Mouse (Mus musculus) gastrocnemius, adult 2 months (tissue): ENCODE data around the gene Msh2. TPM values are rescaled to one million over a fixed set of nuclear protein-coding genes. Genes with fewer than 3 reads are reported as not detected.
"Not testable (repeated sequence)": the region's sequence is repeated elsewhere in the genome, so short reads cannot be mapped to it uniquely, and the experiment has no call there.

Experiments used
- DNase-seq: peaks from one replicate; pipeline ENCODE4 v3.0.0; 2022
- H3K27ac ChIP-seq: fragments of 200-600 bp; 2 replicates; pipeline ENCODE4 v1.8.1; 2022; ENCODE audit warnings: mild to moderate bottlenecking
- H3K4me3 ChIP-seq: fragments of 200-600 bp; 2 replicates; pipeline ENCODE4 v1.8.1; 2022; ENCODE audit warnings: mild to moderate bottlenecking, moderate library complexity
- CTCF ChIP-seq: fragments of 200-600 bp; IDR thresholded peaks from 2 replicates; pipeline ENCODE4 v1.8.1; 2022; ENCODE audit warnings: antibody characterized with exemption, mild to moderate bottlenecking, moderate library complexity
- intact Hi-C: fragments of 180-260 bp; cut with DNase I; formaldehyde crosslinking; loops from one replicate; pipeline ENCODE4 v1.15.1; 2025
- total RNA-seq, 2 experiments: library from RNA; stranded (reverse); gene quantifications; 2 replicates each; pipeline ENCODE4 v1.2.3; 2021

Msh2 gene
- total RNA-seq, 2 experiments from 2014 or later: 9.0 to 11.5 TPM

- peak; percentile 95 for TF ChIP-seq CTCF
- Histone ChIP-seq H3K27ac (no peak overlapping the region), H3K4me3 (no peak overlapping the region)
- intact Hi-C loops: loop anchor here (10.0 kb wide), 2 partner anchors 350 to 380 kb away; partner anchors contain the start of gene Ttc7
- peak; percentile 63 for DNase-seq
Measured at GRCm38 (mm10) chr17:87665066-87665822, 6.9 kb upstream of the Msh2 start.

- no peak for TF ChIP-seq CTCF
- peak overlapping the region; percentile 89 for H3K27ac ChIP-seq
- intact Hi-C loops: no loop called here
- peak overlapping the region; percentile 87 for H3K4me3 ChIP-seq
- DNase-seq: no peak
Measured at GRCm38 (mm10) chr17:87672677-87673286, 652 bp downstream of the Msh2 start.

DNA sequence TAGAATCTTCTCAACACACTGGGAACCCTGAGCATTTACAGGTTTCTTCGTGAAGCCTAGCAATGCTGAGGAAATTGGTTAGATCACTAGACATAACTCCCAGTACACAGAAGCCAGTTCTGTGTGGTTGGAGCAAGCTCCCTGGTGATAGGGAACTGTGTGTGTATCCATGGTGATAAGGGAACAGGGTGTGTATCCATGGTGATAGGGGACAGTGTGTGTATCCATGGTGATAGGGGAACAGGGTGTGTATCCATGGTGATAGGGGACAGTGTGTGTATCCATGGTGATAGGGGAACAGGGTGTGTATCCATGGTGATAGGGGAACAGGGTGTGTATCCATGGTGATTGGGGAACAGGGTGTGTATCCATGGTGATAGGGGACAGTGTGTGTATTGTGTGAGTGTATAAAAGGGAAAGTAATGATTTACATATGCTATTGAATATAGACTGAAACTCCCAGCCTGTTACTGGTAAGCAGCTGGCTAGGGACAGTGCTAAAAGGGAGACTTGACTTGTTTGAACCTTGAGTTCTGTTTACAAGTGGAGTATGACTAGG is 4.9 kb downstream of the Msh2 start:
- intact Hi-C loops, H3K4me3 ChIP-seq, H3K27ac ChIP-seq, DNase-seq: not testable (repeated sequence)

- no peak for TF ChIP-seq CTCF
- intact Hi-C loops: no loop called here
- Histone ChIP-seq H3K4me3 (no peak overlapping the region), H3K27ac (no peak overlapping the region)
- DNase-seq: no peak
Measured at GRCm38 (mm10) chr17:87677656-87678055, 5.5 kb downstream of the Msh2 start.

GRCm38 (mm10) chr17:87689217-87689616 is 17.1 kb downstream of the Msh2 start:
- no peak for TF ChIP-seq CTCF
- H3K27ac ChIP-seq: no peak overlapping the region

GRCm38 (mm10) chr17:87691958-87692357 is 19.8 kb downstream of the Msh2 start:
- H3K27ac ChIP-seq: no peak overlapping the region
- no peak overlapping the region for H3K4me3 ChIP-seq
- intact Hi-C loops: loop anchor here (1.0 kb wide), 1 partner anchor 257 kb away; no protein-coding TSS in a partner anchor

More at GRCm38 (mm10) chr17:87689217-87689616, 17.1 kb downstream of the Msh2 start:
- DNase-seq: no peak
- H3K4me3 ChIP-seq: no peak overlapping the region
- intact Hi-C loops: no loop called here

DNA sequence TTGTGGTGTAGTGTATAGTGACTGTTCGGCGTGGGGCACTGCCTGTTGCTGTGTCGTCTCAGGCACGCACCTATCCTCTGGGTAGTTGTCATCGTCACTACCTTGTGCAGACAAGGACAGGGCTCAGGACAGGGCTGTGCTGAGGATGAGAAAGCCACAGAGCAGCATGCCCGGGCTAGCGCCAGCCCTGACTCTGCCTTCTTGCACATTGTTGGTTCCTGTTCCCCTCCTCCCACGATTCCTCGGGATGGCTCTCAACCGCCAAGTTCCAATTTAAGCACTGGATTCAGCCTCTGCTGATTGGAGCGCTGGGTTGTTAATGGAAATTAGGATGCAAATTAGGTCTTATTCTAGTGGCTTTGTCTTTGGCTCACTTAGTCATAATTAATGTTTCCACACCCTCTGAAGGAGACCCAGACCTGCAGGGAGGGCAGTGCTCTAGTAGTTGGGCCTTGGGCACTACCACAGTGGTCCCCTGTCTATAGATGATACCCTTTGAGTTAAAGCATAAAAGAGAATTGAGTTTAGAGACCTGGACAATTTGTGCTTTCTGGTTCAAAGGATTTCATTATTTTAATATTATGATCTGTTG is 23.8 kb downstream of the Msh2 start:
- intact Hi-C loops: no loop called here
- Histone ChIP-seq H3K27ac (no peak overlapping the region), H3K4me3 (no peak overlapping the region)
- DNase-seq: no peak
- TF ChIP-seq CTCF: no peak

More at GRCm38 (mm10) chr17:87691958-87692357, 19.8 kb downstream of the Msh2 start:
- TF ChIP-seq CTCF: peak; percentile 74
- peak; percentile 61 for DNase-seq

GRCm38 (mm10) chr17:87696814-87697213 is 24.7 kb downstream of the Msh2 start:
- no peak overlapping the region for H3K27ac ChIP-seq
- intact Hi-C loops: no loop called here
- TF ChIP-seq CTCF: no peak
- H3K4me3 ChIP-seq: no peak overlapping the region
- DNase-seq: no peak

- no peak for TF ChIP-seq CTCF
- no peak overlapping the region for H3K27ac ChIP-seq
Measured at GRCm38 (mm10) chr17:87698996-87699765, 27.1 kb downstream of the Msh2 start.

GRCm38 (mm10) chr17:87700101-87700500 is 28.0 kb downstream of the Msh2 start:
- DNase-seq: peak; percentile 24
- Histone ChIP-seq H3K27ac (peak overlapping the region; percentile 35; the same call in 1 of the 2 replicates), H3K4me3 (peak overlapping the region; percentile 13; the same call in 1 of the 2 replicates)
- intact Hi-C loops: no loop called here
- no peak for TF ChIP-seq CTCF

More at GRCm38 (mm10) chr17:87698996-87699765, 27.1 kb downstream of the Msh2 start:
- DNase-seq: no peak
- no peak overlapping the region for H3K4me3 ChIP-seq
- intact Hi-C loops: no loop called here

DNA sequence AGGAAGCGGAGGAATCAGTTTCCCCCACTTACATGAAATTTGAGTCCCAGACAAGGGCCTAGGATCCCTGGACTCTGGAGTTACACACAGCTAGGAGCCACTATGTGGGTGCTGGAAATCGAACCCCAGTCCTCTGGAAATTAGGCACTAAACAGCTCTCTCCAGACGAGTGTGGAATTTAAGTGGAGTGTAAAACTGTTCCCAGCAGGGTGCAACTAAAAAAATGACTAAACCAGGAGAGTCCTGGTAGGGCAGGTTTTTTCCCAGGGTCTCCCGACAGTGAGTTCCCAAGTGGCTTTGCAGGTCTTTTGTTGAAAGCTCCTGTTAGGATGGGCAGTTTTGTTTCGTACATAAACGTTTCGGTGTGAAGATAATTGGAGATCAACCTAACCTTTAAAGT is 52.6 kb downstream of the Msh2 start:
- no peak overlapping the region for H3K27ac ChIP-seq
- no peak for DNase-seq
- no peak for TF ChIP-seq CTCF
- no peak overlapping the region for H3K4me3 ChIP-seq
- intact Hi-C loops: no loop called here
